Mouse (Mus musculus) MN1 (cell line): ENCODE results near the gene Srcin1.

Experiments
- DNase-seq: peaks from one replicate; pipeline ENCODE4 v3.0.0-alpha.2; 2016; ENCODE audit warnings: low spot score

Gene Srcin1

DNA sequence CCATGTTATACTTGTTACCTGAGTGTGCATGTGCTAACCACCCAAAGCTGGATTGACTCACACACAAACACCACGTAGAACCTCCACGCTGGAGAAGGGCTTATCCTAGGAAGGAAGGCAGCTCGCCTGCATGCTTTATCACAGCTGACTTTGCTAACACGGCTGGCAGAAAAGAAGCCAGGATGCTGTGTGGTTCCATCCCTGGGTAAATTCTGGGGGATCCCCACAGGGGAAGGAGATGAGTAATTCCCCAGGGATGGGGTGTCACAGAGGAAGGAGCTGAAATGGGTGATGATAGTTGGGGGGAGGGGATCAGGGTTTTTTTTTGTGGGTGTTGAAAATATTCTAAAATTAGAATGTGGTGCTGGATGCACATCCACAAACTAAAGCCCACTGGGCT lies 70.2 kb downstream of the Srcin1 start:
- no peak for DNase-seq

DNA sequence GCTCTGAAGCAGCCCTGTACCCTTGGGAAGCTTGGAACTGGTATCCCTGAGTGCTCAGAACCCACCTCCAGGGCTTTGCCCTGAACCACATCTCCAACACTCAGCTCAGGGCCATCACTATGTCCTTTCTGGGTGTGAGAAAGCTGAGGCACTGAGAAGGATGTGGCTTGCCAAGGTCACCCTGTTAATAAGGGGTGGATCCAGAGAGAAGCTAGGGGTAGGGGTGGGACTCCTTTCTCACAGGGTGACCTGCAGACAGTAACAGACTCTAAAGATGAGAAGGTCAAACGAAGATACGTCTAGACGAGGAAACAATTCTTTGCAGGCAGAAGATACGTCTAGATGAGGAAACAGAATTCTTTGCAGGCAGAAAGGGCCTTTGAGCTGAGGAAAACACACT lies 73.1 kb downstream of the Srcin1 start:
- DNase-seq = no peak

DNA sequence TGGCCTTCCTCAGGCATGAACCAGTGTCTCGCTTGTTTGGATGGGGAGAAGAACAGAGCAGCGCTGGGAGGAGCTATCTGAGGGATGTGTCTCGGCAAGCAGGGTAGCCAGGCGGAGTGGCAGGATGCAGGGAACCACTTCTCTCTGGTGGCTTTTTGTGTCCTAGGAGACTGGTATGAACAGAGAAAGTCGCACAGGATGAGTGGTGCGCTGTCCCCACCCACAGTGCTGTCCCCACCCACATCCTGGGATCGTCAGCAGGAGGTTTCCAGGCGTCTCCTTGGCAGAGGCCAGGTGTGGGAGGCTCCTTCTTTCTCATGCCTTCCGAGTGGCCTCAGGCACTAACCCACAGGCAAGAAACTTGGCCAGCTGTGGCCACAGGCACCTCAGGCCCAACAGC lies 73.6 kb downstream of the Srcin1 start:
- DNase-seq = no peak

DNA sequence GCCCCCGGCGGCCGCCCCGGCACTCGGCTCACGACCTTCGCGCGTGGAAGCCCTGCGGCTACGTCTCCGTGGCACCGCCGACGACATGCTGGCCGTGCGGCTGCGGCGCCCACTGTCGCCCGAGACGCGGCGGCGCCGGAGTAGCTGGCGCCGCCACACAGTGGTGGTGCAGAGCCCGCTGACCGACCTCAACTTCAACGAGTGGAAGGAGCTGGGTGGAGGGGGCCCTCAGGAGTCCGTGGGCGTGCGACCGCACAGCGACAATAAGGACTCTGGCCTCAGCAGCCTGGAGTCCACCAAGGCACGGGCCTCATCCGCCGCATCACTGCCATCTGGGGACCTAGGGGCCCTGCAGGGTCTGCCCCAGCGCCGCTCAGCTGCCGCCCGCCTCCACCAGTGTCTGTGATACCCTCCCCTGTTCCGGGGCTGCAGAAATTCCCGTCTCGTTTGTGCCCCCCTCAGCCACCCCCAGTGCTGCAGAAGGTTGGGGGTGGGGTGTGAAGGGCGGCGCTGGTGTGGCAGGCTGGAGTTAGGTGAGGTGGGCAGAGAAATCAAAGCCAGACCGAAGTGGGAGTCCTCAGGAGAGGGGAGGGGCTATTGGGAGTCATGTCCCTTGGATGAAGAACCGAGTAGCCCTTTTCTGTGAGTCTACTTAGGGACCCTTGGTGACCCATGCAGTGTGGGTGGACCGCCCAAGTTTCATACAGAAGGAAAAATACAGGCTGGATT lies 75.1 kb downstream of the Srcin1 start:
- DNase-seq = no peak

DNA sequence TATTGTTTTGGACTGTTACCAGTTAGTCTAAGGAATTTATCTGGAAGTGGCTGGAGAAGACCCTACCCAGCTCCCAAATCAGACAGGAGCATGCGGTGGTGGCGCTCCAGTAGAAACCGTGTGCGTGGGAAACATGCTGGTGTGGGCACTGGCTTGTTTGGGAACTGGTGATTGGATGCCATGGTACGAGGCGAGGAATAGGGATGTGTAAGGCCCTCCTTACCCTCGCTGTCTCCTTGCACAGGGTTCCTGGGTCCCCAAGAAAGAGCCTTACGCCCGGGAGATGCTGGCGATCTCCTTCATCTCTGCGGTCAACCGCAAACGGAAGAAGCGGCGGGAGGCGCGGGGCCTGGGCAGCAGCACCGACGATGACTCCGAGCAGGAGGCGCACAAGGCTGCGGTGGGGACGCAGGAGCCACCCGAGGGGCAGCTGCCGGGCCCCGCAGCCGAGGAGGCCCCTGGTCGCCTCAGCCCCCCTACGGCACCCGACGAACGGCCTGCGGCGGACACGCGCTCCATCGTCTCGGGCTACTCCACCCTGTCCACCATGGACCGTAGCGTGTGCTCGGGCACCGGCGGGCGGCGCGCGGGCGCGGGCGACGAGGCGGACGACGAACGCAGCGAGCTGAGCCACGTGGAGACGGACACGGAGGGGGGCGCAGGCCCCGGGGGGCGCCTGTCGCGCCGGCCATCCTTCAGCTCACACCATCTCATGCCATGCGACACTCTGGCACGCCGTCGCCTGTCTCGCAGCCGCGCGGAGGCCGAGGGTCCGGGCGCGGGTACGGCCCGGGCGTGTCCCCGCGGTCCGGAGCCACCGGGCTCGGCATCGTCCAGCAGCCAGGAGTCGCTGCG lies 75.9 kb downstream of the Srcin1 start, which contains the start of gene 4933428G20Rik:
TSS of gene 4933428G20Rik (minus strand) at position 476 of the 855 bp plus-strand sequence.
- no peak for DNase-seq

DNA sequence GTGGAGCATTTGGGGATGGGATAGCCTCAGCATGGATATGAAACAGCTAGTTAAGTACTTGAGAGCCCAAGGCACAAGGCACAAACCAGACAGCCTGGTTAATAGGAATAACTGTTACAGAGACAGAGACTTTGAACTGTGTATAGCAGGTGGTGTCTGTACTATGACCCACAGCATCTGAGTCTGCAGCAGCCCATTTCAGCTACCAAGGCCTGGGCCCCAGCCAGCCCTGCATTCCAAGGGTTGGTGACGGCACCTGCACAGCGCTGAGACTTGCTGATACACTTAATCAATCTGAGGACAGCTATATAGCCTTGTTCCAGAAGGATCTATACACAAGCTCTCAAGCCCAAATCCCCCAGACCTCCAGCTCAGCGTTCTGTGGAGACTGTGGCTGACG lies 78.4 kb downstream of the Srcin1 start:
- no peak for DNase-seq

DNA sequence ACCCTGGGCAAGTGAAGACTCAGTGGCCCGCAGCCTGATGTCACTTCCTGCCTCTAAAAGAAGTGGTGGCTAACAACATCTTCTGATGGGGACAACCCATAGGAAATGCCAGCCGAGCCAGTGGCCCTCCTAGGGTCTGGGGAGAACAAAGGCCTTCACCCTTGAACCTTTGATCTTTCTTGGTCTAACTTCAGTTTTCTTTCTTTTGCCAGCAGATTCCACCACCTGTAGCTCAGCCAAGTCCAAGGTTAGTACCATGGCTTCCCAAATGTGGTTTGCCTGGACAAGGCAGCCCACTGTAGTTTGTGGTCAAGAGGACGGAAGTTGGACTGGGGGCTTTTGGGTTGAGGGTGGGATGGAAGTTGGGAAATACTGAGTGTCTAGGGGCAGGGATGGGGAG lies 83.2 kb downstream of the Srcin1 start:
- DNase-seq = no peak

DNA sequence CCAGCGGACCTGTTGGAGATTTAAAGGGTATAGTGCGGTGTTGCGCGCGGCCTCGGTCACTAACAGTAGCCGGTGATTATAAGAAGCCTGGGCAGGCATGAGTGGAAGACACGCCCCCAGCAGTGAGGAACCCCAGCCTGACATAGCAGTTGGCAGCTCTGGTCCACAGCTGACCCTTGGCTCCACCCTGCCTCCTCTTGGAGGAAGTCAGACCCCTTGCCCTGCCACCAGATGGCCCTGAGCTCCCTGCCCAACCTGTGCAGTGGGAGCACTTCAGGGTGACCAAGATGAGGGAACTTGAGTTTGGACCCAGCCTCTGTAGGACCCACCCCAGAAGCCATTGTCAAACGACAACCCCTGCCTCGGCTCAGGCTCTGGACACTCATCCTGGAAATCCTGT lies 84.3 kb downstream of the Srcin1 start:
- DNase-seq = peak; percentile 25

DNA sequence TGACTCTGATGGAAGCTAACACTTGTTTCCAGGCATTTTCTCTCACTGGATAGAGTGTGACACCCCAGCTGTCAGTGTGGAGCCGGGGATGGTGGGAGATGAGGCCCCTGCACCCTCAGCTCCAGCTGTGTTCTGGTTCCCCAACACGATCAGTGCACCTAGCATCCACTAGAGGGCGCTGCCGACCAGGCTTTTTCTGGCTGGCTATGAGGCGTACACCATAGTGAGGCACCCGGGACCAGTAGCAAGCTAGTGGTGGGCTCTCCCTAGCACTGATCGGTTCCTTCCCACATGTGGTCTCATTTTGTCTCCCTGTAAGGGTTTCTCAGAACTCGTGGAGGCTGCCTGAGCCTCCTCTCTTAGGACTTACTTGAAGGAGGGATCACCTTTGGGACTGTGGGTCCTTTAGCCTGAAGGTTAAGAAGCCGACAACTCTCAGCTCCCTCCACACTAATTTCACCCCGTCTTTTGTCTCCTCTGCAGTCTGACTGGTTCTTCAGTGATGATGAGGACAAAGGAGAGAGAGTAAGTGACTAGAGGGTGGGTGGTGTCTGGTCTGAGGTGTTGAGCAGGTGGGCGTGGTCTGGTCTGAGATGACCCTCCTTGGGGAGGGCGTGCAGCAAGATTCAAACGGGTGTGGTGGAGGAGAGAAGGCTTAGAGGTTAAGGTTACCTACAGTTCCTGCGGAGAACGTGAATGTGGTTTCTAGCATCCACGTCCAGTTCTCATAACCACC lies 86.2 kb downstream of the Srcin1 start:
- peak; percentile 78 for DNase-seq

DNA sequence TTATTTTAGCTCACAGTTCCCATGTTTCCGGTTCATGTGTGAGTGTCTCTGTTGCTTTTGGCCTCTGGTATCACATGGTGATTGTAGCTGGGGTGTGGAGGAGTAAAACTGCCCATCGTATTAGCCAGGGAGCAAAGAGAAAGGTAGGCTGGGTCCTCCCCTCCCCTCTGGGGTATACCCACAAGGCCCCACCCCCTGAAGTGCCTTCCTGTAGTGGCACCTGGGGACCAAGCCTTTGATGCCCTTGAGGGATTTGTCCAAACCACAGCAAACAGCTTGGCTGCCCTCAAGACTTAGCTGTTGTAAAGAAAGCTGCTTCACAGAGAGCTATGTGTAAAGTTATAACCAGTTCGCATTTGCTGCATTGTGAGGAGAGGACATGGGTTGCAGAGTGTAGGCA lies 88.3 kb downstream of the Srcin1 start:
- DNase-seq = no peak

DNA sequence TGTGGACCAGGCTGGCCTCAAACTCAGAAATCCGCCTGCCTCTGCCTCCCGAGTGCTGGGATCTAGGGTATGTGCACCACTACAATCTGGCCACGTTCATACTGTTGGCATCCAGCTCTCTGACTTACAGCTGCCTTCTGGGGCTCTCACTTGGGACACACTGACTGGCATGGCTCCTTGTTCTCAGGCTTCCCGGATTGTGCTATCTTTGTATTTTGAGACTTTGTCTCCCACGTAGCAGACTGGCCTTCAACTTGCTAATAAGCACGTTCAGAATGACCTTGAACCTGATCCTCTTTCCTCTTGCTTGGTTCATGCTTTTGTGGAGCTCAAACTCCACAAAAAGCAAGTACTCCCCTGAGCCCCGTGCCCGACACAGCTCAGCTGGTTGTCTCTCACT lies 90.3 kb downstream of the Srcin1 start:
- no peak for DNase-seq

DNA sequence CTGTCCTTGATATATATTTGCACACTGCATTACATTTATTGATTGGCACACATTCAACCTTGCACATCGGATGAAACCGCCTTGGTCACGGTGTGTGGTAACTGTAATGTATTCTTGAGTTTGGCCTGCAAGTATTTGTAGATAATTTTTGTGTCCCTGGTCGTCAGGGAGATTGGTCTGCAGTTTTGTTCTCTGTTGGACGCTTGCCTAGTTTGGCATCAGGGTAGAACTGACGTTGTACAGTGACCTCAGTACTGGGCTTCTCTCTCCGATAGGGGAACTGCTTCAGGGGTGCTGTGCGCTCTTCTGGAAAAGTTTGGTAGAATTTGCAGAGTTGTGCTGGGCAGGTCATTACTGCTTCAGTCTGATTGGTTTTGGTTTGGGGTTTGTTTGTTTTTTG lies 96.2 kb downstream of the Srcin1 start:
- no peak for DNase-seq

DNA sequence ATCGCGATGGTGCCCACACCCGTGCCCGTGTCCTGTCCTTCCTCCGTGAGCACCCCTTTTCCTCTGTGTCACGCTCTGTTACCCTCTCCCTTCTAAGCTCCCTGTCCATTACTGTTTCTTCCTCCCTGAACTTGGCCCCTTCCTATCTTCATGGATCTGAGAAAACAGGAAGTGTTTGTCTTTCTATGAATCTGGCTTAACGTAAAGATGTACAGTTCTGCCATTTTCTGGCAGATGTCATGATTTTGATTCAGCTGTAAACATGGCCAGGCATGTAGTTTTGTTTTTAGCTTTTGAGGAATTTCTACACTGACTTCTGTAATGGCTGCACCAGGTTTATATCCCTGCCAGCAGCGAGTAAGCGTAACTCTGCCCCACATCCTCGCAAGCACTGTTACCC lies 96.9 kb downstream of the Srcin1 start:
- DNase-seq = no peak

DNA sequence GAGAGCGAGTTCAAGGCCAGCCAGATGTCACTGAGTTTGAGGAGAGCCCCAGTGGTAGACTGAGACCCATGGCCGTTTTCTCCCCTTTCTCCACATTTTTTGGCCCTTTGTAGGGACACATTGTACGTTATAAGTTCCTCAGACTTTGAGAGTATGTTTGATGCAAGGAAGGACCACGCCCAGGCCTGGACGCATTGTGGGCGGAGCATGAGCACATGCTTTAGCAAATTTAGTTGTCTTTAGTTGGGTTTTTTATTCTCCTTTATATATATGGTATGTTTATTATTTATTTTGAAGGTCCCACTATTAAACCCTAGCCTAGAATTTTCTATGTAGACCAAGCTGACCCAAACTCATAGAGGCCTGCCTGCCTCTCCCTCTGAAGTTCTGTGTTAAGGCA lies 97.6 kb downstream of the Srcin1 start:
- no peak for DNase-seq

DNA sequence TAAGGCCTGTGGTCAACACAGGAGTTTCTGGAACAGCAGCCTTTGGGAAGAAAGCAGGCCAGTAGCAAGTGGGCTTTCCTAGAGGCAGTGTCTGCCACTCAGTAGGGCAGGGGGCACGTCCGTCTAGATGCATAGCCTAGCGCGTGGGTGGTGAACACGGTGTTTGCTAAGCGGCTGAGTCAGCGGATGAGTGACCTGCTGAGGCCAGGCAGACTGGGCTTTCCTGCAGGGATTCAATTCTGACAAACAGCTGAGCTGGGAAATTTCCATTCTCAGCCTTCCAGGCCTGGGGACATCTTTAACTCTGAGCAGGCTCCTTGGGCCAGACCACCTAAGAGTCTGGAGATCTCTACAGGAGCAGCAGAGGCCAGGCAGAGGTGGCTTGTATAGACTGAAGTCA lies 98.6 kb downstream of the Srcin1 start:
- DNase-seq = peak; percentile 28

DNA sequence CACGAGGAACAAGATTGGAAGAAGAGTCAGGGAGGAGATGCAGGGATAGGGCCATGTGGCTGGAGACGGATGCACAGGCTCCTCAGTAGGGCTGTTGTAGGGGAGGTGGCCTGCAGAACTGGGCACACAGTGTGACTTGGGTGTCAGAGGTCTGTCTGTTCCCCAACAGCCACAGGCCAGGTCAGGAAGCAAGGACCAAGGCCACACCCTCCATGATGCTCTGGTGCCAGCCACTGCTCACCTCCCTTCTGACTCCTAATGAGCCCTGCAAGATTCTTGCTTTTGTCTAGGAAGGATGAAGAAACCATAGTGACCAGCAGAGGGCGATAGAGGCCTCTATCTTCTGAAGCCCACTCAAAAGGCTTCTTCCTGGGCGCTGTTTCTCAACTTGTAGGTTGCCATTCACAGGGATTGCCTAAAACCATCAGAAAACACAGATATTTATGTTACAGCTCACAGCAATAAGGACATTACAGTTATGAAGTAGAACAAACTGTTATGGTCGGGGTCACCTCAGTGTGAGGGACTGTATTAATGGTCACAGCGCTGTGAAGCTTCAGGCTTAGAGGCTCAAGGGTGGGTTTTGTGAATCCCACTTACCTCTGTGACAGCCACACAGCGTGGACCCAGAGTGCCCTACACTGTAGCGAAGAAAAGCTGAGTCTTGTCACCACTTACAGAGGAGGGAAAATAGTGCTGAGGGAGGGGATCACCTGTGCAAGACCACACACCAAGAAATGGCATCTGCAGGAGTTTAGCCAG lies 99.5 kb downstream of the Srcin1 start:
- DNase-seq = peak; percentile 84

DNA sequence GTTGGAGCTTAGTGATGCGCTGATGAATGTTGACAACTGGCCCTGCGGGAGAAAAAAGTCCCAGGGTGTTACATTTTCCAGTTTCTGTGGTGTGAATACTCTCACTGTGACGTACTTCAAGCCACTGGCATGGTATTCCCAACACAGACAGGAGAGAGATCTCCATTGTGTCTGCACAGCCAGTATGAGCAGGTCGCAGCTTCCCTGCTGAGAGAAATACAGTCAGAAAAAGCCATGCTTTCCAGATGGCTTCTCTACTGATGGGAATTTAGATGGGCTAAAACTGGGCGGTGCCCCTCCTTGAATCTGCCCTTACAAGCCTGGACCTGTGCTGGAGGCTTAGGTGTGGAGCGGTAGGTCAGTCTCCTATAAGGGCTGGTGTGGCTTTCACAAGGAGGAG lies 104.7 kb downstream of the Srcin1 start:
- DNase-seq = no peak

DNA sequence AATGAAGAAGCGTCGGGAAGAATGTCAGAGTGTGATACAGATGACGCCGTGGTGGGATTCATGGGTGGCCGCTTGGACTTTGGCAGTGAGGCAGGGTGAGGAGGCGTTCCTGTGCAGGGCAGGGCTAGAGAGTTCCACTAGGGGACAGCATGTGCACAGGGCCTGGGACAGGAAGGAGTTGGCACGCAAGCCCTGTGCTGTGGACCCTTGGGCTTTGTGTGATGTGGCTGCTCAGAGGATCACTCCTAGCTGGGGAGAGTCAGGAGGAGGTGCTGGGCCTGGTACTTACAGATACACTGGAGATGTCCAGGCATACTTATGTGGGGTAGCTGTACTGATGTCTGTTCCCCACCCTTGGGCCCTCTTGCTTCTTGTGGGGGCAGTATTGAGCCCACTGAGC lies 106.2 kb downstream of the Srcin1 start:
- no peak for DNase-seq

DNA sequence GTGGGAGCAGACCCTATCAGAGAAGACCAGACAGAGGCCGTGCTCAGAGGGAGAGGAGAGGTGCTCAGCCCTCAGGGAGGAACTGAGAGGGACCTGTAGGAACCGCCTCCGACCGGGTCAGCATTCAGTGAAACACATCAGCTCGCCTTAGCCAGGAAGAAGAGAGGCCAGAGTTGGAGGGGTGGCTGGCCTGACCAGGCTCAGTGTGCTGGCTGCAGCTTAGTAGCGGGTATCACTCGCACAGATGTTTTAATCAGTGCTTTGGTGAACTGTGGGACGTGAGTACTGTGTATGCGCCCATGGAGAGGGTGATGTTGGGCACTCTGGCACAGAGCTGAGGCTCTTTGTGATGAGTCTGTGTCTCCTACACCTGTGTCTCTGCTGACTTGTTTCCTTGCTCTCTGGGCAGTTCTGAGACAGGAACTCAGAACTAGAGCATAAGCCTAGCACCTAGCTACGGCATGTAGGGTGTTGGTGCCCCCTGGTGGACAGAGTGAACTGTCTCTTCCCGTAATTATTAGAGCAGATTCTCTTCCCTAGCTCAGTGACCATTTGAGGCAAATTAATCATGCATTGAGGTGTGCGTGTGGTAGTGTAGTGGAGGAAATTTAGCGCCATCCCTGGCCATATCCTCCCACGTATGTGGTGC lies 107.2 kb downstream of the Srcin1 start:
- peak; percentile 89 for DNase-seq

DNA sequence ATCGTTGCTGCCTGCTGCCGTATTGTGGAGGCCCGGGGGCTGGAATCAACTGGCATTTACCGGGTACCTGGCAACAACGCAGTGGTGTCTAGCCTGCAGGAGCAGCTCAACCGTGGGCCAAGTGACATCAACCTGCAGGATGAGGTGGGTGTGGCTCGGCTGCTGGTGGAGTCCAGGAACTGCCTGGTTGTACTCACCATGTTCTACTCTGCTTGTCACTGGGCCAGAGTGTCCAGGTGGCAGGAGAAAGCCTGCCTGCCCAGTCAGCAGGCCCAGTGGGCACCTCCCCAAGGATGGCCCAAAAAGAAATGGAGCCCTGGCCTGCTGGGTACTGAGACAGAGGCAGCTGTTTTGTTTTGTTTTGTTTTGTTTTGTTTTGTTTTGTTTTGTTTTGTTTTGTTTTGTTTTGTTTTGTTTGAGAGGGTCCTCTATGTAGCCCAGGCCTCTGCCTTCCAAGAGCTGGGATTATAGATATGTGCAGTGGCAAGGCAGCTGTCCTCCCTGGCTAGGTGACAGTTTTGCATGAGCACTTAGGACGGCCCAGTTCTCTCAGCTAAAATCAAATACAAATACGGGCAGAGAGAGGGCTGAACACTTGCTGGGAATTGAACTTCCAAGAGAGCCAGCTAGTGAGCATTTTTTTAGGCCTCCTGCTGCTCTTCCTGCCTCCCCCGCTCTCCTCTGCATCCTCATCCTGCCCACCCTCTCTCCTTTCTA lies 109.4 kb downstream of the Srcin1 start:
- DNase-seq = no peak

DNA sequence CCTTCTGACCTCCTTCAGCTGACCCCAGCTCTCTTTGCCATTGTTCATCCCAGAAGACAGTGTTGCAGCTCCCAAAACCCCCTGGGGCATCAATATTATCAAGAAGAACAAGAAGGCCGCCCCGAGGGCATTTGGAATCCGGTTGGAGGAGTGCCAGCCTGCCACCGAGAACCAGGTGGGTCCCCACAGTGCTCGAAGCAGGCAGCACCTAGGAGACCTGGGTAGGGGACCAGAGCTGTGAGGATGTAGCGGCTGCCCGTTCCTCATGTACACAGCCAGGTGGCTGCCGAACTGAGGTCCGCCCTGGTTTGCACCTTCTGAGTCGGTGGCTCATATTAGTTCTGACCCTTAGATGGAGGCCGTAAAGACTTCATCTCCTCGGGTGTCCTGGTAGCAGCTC lies 110.0 kb downstream of the Srcin1 start:
- no peak for DNase-seq
